Mouse (Mus musculus) left cerebral cortex, postnatal 25 days (tissue): ENCODE data around the gene Ikbke. TPM values are rescaled to one million over a fixed set of nuclear protein-coding genes. Genes with fewer than 3 reads are reported as not detected.

ENCODE experiments used
- DNase-seq, 2 experiments: peaks; one replicate each; pipeline ENCODE4 v3.0.0; 2022; ENCODE audit warnings: low spot score in 2 of 2, mixed read lengths in 1 of 2
- intact Hi-C: fragments of 180-260 bp; cut with DNase I; formaldehyde crosslinking; loops from one replicate; pipeline ENCODE4 v1.15.1; 2025
- total RNA-seq, 2 experiments: library from RNA; stranded (reverse); gene quantifications; 2 replicates each; pipeline ENCODE4 v1.2.3; 2021

The Ikbke gene
- total RNA-seq, 2 experiments from 2014 or later = 1.4 to 1.7 TPM

DNA sequence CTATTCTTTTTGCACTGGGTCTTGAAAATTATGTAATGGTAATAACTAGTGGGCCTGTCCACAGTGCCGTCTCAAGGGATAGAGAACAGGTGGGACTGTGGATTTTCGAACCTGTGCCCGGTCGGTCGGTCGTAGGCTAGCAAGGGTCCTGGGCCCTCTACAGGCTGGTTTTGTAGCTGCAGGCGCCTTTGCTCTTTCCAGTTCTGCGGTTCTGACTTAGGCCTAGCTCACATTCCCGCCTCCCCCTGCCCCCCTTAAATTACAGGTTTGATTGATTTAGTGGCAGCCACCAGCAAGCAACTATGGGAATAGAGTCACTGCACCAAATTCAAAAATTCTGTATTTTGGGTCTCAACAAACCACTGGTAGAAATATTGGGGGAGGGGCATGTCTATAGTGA, 33.5 kb downstream of the Ikbke start:
- DNase-seq = peak; percentile 54 to 66
- intact Hi-C loops = loop anchor here (2.0 to 5.0 kb wide), 4 partner anchors 35 to 184 kb away; no protein-coding TSS in a partner anchor

DNA sequence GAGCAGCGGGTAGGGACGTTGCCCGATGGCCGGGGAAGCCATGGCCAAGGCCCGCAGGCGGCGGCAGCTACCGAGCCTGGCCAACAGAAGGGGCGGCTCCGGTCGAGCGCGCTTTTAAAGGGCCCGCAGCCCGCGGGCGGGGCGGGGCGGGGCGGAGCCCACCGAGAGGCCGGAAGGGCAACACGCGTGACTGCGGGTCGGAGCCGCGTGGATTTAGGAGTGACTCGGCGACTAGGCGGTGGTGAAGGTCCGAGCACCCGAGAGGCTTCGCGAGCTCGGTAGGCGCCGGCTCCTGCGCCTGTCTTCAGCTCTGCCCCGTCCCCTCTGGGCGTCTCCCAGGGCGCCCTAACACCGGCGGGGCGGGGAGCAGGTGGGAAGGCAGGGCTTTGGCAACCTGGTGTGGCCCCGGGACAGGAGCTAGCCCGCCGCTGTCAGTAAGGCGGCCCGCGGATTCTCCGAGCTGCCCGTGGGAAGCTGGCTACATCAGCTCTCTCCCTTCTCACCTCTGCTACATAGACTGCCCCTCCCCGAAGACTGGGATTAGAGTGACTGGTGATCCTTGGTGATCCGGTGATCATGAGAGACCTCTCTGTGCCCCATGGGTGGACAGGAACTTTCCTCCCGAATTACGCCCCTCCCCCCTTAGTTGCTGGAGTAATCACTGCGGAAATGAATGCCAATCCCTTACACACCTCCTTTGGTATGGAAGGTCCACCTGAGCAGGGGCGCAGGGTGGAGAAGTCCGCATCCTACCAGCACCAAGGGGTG, 34.1 kb downstream of the Ikbke start, which contains the start of gene Rassf5:
Rassf5 (minus strand) TSS at position 170 of the 768 bp plus-strand sequence.
- intact Hi-C loops = loop anchor here (5.0 kb wide), 1 partner anchor 183 kb away; no protein-coding TSS in a partner anchor
- DNase-seq = peak; percentile 59 to 60

DNA sequence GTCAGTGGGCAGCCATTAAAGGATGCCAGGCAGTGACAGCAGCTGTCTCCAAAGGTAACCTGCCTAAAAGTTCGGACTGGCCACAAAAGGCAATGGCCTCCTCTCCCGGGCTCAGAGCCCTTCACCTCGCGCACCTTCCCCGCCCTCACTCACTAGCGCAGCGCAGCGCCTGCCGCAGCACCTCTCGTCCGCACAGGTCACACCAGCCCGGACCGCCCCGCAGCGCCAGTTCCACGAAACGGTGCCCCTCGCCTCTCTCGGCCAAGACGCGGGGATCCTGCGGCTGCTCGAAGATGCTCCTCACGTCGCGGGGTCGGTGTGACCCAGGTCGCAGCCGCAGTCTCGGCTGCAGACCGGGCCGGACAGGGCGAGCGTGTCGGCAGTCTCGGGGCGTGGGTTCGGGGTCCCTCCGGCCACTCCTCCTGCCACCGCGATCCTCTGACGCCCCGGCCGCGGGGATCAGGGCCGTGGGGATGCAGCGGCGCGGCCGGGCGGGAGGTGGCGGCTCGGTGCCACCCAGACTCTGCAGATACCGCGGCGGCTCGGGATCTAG, 34.8 kb downstream of the Ikbke start:
- intact Hi-C loops = loop anchor here (5.0 kb wide), 1 partner anchor 182 kb away; no protein-coding TSS in a partner anchor

DNA sequence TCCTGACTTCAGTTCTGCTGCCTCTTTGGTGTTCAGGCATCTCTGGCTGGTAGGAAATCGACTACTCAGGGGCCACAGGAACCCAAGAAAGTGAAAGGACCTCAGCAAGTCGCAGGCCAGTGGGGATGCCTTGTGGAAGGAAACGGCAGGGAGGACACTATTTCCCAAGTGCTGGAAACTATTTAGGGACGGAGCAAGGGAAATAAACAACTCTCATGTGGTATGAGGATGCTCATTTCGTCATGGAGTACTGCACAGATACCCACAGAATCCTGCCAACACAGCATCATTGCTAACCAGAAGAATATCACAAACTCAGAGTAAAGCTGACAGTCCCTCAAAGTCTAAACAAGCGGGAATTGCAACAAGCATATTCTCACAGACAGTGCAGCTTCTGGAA, 36.5 kb downstream of the Ikbke start:
- intact Hi-C loops = no loop called here
- no peak for DNase-seq

More for the DNA sequence above, 34.8 kb downstream of the Ikbke start:
- no peak for DNase-seq

DNA sequence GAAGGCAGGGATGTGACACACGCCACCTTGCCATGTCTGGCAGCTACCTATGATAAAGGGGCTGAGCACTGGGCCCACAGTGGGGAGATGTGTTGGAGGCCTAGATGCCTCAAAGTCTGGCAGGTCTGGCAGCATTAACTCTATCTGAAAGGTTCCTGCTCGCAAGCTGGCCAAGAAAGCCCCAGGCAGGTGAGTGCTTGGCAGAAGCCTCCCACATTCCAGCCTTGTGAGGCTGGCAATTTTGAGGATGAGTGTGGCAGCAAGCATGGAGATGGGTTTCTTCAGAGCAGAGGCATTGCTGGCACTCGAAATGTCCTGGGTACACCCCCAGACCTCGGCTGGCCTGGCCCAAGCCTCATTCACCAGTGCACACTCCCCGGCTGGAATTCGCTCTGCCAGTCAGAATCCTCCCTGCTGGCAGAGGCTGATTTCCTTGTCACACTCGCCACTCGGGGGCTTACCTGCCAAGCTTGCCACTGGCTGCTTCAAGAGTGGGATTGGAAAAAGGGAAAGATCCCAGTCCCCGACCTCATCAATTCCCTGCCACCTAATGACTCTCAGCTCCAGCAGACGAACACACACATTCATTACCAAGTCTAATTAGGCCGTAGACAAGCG, 39.7 kb downstream of the Ikbke start:
- intact Hi-C loops = no loop called here
- no peak for DNase-seq

DNA sequence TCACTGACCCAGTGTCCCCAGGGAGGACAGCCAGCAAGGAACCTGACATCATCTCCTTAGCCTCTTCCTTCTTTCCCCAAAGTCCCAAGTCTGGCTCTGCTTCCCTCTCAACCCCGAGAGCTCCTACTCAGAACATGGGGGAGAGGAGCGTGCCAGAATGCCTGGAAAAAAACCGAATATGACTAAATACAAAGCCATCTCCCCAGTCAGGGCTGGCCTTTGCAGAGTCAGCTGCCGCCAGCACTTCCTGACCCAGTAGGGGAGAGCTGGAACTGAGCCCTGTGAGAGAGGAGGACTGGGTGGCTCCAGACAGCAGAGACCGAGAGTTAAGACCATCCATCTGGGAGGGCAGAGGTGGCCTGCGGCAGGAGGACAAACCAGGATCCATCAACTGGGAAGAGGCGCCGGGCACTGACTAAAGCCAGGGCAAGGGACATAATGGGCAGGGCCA, 40.5 kb downstream of the Ikbke start:
- peak in 1 of 2 experiments; percentile 39 for DNase-seq
- intact Hi-C loops = no loop called here

DNA sequence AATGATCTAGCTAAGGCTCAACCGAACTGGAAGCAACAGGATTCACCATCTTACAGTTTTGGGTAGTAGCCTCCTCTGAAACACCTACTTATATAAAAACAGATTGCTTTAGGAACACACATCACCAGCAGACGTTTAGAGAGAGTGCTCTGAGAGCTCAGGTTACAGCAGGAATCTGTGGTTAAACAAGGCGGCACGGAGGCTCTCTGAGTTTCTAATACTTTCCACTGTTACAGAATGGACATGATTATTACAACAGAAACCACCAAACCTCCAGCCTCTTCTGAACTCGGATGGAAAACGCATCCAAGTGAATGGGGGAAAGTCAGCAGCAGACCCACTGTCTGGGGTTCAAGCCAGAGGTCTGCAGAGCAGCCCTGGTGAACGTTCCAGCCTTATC, 43.3 kb downstream of the Ikbke start:
- intact Hi-C loops = no loop called here
- no peak for DNase-seq

DNA sequence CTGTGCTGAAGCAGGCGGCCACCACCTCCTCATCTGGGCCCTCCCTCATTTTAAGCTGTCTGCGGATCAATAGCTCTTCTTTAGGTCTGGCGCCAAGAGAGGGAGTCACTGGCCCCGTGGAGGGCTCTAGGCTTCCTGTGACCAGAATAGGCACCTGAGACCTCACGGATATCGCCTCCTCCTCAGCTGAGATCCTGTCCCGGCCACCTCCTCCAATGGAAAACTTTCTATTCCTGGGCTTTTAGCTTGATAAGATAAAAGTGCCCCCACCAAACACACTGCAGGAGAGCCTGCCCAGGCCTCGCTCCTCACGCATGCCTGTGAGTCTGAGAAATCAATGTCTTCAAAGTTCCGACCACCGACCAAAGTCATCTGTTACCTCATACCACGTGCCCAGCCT, 45.9 kb downstream of the Ikbke start:
- intact Hi-C loops = no loop called here
- DNase-seq = no peak

DNA sequence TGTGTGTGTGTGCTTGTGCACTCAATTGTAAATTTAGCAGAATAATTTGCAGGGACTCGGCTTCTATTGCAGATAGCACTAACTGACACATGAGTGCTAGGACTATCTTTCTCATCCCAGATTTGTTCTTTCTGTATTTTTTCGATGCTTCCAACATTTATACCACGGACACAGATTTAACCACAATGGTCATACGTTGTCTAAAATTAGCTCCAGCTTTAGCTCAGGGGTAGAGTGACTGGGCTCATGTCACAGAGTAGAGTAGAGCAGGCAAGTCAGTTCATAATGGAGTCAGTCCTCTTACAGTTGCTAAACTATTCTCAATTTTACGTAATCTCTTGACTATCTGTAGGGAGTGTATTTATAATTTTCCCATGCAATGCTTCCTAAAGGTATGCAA, 50.7 kb downstream of the Ikbke start:
- intact Hi-C loops = no loop called here
- DNase-seq = no peak

DNA sequence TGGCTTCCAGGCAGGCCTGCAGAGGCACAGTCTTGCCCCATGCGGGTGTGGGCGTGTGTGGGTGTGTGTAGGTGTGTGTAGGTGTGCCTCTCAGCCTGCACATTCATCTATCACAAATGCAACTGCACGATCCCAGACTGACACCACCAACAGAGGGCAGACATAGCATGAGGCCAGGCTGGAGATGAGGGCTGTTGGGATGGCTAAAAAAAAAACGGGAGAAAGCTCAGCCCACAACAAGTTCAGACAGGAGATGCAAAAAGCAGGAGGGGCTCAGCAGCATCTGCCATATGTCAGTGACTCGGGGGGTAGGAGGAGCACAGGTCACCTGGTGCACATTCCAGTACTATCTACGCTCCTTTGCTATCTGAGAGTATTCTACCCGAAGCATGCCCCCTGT, 51.2 kb downstream of the Ikbke start:
- no peak for DNase-seq
- intact Hi-C loops = no loop called here

DNA sequence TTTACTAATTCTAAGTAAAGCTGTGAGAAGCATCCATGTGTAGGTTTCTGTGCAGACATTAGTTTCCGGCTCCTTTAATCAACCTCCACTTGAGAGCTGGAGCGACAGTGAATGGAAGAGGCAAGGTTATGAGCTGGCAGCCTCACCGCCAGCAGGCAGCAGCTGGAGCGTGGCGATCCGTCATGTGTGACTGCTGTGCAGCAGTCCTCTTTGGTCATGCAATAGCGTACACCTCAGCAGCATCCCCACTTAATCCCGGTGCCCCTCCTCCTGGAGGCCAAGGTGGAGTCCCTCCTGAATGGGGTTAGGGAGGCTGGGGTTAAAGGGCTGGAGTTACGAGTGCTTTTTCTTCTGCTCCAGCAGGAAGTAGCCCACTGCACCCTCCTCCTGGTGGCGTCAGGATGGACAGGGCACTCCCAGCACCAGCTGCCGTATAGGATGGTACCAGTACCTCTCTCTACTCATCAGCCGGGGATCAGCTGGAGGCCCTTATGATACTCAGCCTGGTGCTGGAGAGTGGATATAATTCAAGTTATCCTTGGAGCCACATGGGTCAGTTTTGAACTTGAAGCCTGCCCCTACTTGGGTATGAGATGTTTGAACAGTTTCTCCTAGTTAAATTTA, 54.4 kb downstream of the Ikbke start:
- no peak for DNase-seq
- intact Hi-C loops = no loop called here

DNA sequence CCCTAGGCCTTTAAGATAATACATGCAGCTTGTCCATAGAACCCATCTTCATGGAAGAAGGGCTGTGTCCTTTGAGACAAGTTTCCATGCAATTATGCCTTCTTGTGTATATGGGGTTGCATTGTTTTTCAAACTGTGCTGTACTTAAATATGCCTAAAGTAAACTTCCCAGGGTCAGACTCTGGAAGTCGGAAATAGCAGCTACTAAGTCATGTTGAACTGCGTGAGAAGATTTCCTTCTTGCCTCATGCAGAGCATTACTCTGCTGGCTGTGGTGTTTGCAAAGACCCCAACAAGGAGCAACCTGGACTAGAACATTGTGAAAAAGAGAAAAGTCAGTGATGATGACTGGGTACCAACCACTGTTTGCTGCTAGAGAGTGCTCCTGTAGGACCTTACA, 56.1 kb downstream of the Ikbke start:
- intact Hi-C loops = no loop called here
- DNase-seq = no peak

DNA sequence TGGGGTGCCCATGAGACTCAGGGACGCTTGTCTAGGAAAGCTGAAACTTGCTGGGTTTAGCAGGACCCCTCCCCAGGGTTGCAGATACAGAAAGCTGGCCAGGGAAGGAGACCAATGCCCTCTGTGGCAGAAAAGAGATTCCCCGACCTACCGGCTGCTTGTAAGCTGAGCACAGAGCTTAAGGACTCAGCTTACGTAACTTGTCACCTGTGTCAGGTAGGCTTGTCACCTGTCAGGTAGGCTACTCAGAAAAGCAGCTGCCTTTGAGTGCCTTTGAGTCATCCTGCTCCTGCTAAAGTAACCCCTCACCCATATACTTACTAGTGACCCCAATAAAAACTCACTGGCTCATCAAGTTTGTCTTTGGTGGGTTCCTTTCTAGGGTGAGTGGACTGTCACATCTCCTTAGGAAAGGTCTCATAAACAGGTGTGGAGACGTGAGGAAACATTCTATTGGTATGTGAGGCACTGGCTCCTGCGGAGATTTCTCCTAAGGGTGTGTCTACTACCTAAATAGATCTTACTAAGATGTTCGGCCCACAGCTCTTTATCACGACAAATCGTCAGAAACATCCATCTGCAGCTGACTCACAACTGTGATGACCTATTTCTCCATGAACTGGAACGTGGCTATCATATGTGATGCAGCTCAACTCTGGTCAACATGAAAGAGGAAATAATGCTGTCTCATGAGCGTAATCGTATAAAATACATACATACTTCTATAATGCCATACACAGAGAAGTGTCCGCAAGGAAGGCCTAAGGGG, 57.4 kb downstream of the Ikbke start:
- DNase-seq = peak in 1 of 2 experiments; percentile 43
- intact Hi-C loops = no loop called here

DNA sequence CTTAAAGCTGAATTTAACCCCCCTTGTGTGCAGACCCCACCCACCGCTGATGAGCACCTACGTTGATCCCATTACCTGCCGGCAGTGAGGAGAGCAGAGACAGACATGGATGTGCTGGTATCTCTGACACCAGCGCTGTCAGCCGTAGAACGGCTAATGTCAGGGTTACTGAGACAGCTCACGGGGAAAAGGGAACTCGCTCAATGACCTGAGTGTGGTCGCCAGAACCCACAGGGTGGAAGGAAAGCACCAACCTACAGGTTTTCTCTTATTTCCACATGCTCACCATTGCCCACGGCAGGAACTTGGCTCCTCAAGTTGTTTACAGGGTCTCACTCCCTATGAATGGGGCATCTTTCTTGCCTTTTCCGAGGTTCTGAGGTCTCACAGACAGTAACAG, 60.5 kb downstream of the Ikbke start:
- intact Hi-C loops = no loop called here

DNA sequence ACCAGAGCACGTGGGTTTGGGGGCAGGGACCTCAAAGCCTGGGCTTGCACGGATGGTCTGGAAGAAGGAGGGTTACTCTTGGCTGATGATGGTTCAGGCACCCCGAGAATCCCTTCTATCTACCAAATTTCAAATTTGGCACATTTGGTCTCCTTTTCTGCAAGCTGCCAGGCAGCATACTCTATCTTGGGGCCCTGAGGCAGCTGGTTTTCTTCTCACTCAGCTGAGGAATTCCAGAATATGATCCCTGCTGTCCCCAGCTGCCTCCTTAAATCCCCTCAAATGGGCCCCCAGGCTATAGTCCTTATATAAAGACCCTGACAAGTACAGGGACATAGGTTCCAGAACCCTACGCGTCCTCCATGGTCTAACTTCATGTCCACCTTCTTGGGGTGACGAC, 66.0 kb downstream of the Ikbke start:
- peak in 1 of 2 experiments; percentile 65 for DNase-seq
- intact Hi-C loops = no loop called here

More for the DNA sequence above, 60.5 kb downstream of the Ikbke start:
- DNase-seq = no peak

DNA sequence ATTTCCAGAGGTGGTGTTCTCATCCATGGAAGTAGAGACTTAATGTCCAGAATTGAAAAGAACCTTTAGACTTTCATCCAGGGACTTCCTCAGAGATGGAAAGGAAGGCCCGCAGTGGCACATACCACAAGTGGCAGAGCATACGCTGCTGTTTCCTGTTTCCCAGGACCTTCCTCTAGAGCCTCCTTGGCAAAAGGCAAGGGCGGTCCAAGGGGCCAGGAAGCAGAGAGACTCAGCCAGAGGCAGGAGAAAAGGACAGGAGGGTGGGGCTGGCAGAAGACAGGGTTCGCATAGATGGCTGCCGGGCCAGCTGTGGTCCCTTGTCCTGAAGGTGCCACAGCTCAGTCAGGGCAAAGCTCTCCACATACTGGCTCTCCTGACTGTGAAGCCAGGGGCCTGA, 66.5 kb downstream of the Ikbke start:
- intact Hi-C loops = no loop called here
- no peak for DNase-seq

DNA sequence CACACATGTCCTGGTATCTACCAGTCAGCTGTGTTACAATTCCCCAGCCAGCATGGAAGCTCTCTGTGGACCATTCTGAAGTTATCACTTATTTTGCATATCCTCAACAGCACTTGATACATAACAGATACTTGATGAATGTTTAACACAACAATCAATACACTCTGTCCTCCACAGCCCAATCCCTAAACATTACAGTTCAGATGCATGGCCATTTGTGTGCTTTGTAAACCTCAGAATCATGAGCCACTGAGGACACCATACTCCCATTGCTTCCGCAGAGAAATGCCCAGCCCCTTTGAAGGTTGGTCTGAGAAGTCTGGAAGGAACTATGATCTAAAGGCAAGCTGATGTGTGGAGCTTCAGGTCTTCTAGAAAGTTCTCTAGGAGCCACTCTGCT, 67.8 kb downstream of the Ikbke start:
- intact Hi-C loops = loop anchor here (2.0 kb wide), 1 partner anchor 35 kb away; no protein-coding TSS in a partner anchor
- DNase-seq = no peak

DNA sequence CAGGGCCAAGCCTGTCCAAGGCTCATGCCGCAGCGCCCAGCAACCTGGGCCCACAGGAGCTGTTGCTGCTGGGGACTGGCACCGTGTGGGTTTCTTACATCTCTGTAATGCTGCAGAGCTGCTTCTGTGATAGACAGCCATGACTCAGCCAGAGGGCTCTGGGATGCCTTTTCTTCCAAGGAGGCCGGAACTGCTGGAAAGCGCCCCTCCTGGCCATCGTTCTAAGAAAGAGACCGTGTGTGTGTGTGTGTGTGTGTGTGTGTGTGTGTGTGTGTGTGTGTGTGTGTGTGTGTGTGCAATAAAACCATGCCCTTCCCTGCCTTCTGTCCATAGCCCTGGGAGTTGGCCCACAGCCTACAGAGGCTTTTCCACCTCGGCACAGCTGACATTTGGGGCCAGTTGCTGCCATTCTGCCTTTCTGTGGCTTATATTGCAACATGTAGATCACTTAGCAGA, 69.4 kb downstream of the Ikbke start:
- peak in 1 of 2 experiments; percentile 63 for DNase-seq
- intact Hi-C loops = loop anchor here (2.0 kb wide), 1 partner anchor 37 kb away; no protein-coding TSS in a partner anchor

DNA sequence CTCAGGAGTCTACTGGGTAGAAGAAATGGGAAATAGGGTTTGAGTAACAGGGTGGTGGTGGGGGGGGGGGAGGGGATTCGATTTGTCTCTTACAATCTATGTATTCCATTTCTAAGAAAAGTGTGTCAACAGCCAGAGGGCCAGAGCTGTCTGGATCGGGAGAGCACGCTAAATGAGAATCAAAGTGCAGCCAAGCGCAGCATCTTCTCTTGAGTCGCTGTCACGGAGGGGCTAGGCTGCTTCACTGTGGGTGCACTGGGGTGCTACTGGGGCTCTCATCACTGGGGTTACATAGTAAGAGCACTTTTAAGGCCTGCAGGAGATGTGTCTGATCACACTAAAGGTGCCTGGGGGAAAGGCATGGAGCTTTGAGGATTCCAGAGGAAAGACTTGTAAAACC, 70.6 kb downstream of the Ikbke start:
- intact Hi-C loops = no loop called here
- DNase-seq = no peak
